Mouse (Mus musculus): ENCODE data around the gene 4930518I15Rik.
A peak's percentile ranks its signal among the peaks of the same experiment; 100 is the strongest.
"Not testable (repeated sequence)": the region's sequence is repeated elsewhere in the genome, so short reads cannot be mapped to it uniquely, and the experiment has no call there.

Gene 4930518I15Rik

DNA sequence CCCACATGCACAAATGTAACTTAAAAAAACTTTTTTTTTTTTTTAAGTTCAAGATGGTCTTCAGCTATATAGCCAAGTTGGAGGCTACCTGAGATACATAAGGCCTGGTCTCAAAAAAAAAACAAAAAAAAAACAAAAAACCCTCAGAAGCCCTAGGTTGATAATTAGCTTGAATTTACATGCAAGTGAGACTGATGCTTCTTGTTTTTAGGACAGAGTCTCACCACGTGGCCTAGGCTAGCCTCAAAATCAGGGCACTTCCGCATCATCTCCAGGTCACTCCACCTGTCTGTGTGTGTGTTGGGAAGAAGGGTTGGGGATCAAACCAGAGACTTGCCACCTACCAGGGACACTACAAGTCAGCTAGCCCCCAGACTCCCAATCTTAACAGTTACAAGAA, at the start of gene 4930518I15Rik:
4930518I15Rik (minus strand) TSS at position 112 of the 400 bp plus-strand sequence.
- no peak for DNase-seq

DNA sequence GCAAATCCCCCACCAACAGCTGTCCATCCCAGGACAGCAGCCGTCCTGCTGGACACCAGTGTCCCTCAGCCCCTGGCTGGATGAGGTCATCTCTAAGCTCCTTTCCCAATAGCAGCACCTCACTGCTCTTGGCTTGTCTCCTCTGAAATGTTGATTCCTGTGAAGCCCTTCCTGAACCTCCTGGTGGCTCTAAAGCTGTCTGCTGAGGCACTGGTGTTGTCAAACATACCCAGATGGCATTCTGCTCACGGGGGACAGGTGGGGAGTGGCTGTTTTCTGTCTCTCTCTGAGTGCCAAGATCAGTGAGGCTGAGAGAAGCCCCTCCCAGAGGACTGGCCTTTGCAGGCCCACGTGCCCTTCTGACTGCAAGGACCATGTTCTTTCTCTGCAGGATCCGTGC, 48.2 kb upstream of the 4930518I15Rik start:
- DNase-seq: peak; percentile 77 to 79

- DNase-seq: peak; percentile 85 to 90
Observed at GRCm38 (mm10) chr2:156904976-156905717, 47.4 kb upstream of the 4930518I15Rik start.

GRCm38 (mm10) chr2:156903367-156903766, 45.6 kb upstream of the 4930518I15Rik start:
- peak; percentile 54 to 61 for DNase-seq

- peak; percentile 68 to 74 for DNase-seq
Observed at GRCm38 (mm10) chr2:156902411-156902810, 44.7 kb upstream of the 4930518I15Rik start.

DNA sequence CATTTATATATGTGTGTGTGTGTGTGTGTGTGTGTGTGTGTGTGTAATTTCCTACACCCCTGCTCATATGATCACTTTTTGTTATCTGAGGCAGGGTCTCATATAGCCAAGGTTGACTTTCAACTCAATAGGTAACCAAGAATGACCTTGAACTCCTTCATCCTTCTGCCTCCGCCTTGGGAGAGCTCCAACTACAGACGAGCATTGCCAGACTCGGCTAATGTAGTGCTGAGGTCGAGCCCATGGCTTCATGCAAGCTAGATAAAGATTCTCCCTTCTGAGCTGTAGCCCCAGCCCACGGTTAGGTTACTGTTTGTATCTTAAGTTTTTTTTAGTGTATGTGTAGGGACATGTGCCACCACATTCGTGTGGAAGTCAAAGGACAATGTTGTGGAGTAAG, 44.1 kb upstream of the 4930518I15Rik start:
- peak; percentile 57 to 61 for DNase-seq

- DNase-seq: peak in 1 of 2 experiments; percentile 56
Observed at GRCm38 (mm10) chr2:156901344-156901743, 43.6 kb upstream of the 4930518I15Rik start.

GRCm38 (mm10) chr2:156899184-156899583, 41.4 kb upstream of the 4930518I15Rik start:
- DNase-seq: no peak

DNA sequence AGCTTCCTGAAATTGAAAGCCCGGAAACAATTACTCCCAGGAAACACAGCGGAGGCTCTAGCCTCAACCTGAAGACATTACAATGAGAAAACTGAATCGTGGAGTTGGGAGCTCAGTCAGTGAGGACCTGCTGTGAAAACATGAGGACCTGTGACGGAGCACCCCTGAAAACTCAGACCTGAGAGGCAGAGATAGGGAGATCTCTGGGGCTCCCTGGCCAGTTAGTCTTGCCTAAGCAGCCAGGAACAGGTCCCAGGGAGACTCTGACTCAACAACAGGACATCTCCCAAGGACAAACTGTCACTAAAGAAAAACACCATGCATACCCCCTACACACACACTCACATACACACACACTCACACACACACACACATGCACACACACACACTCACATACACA, 40.6 kb upstream of the 4930518I15Rik start:
- no peak for DNase-seq

- DNase-seq: no peak
Observed at GRCm38 (mm10) chr2:156897034-156897433, 39.3 kb upstream of the 4930518I15Rik start.

- DNase-seq: peak in 1 of 2 experiments; percentile 54
Observed at GRCm38 (mm10) chr2:156896384-156896914, 38.7 kb upstream of the 4930518I15Rik start.

- no peak for DNase-seq
Observed at GRCm38 (mm10) chr2:156894496-156895265, 36.9 kb upstream of the 4930518I15Rik start.

- DNase-seq: no peak
Observed at GRCm38 (mm10) chr2:156892821-156893220, 35.1 kb upstream of the 4930518I15Rik start.

DNA sequence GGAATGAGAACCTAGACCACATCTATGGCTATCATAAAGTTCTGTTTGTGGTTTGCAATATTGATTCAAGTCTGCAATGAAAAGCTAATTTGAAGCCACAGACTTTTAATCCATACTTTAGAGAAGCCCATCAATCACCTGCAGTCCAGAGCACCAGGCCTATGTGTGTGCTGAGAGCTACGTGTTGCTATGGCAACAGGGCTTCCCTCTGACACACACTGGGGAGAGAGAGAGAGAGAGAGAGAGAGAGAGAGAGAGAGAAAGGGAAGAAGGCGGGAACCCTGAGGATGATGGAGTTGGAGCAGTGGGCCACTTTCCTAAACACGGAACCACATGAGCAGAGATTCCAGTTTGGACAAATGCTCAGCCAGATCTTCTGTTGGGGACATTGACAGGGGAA, 34.5 kb upstream of the 4930518I15Rik start:
- no peak for DNase-seq

DNA sequence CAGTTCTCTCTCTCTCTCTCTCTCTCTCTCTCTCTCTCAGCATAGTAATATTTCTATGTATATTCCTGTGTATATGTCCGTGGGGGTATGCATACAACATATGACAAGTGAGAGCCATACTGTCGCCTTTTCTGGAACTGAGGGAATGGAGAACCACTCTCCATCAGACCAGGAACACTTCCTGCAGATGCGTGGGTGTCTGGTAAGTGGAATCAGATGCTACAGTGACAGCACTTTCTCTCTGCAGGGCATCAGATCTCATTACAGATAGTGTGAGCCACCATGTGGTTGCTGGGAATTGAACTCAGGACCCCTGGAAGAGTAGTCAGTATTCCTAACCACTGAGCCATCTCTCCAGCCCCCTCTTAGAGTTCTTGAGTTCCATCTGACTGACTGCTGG, 30.7 kb upstream of the 4930518I15Rik start:
- DNase-seq: no peak

DNA sequence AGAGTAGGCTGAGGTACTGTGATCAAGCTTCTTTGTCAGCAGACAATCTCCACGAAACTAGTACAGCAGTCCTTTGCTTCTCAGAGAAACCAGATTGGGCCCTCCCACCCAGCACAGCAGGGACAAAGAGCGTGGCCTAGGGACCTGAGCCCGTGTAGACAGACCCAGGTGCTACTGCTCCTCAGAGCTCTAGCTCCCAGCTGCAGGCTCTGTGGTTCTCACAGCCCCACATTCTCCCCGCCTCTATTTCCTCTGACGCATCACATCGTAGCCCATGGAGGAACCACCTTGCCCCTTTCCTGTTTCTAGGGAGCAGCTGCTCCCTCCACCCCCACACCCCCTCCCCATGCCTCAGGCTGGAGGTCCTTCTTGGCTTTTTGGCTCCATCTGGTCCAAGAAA, 29.3 kb upstream of the 4930518I15Rik start, which contains the start of gene Sla2:
Sla2 (minus strand) TSS at position 176 of the 400 bp plus-strand sequence.
- no peak for DNase-seq

DNA sequence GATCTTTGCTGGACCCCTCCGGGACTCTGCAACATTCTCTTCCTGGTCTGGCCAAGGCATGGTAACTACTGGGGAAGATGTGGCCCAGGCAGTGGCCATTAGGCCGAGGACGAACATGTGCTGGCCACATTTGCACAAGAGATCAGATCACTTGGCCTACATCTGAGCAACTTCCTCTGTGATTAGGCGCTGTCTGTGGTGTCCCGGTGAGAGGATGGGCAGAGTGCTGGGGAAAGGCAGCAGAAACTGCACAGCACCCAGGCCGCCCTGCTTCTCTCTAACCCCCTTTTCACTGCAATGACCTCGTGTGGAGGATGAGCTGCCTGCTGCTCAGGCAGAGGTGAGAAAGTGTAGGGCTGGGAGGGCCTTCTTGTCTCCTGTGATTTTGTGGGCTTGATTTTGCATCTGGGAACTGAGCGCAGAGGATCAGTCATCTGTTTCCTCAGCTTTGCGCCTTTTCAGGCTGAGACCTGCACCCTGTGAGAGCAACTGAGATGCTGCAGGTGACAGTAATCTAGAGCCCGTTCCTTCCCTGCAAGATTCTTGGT, 28.4 kb upstream of the 4930518I15Rik start:
- no peak for DNase-seq

DNA sequence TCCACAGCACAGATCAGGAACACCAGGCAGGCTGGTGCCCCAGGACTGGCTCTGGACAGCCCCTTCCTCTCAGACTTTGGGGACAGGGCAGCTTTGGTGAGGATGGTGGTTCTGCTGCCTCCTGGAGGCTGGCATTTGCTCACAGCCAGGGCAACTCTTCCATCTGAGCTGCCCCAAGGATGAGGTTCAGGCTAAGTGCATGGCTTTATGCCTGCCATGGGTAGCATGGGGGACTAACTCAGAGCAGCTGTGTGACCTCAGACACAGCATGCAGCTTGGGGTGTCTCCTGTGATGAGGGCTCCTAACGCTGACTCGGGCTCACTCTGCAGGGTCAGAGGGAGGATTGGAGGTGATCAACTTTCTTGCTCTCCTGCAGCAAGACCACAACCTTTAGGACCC, 27.9 kb upstream of the 4930518I15Rik start:
- DNase-seq: not testable (repeated sequence)

DNA sequence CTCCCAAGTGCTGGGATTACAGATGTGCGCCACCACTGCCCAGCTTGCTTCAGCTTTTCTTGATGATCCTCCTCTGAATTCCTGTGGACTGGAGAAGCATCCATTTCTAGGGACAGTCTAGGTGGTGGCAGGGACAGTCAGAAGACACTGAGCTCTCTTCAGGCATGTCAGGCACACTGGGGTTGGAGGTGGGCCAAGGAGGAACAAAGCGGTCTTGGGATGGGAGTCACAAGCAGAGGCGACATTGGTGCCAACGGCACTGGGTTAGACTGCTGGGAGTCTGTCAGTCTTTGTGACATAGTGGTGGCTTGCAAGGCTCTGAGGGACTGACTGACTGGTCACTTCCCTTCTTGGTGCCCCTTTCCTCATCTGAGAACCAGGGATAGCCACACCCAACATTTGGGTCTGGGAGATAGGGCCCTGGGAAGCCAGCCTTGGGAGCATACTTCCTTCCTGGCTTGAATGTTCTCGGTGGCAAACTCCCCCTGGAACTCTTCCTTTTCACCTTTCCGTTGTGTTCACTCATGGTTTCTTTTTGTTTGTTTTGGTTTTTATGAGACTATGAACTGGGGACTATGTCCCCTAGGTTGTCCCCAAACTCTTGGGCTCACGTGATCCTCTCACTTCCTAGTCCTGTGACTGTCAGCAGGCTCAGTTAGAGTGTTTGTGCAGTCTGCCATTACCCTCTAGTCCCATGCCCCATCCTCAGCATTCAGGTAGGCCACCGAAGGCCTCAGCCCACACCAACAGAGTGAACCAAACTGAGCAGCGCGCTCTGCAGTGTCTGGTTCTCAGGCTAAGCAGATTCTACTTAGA, 26.9 kb upstream of the 4930518I15Rik start:
- peak in 1 of 2 experiments; percentile 57 for DNase-seq

DNA sequence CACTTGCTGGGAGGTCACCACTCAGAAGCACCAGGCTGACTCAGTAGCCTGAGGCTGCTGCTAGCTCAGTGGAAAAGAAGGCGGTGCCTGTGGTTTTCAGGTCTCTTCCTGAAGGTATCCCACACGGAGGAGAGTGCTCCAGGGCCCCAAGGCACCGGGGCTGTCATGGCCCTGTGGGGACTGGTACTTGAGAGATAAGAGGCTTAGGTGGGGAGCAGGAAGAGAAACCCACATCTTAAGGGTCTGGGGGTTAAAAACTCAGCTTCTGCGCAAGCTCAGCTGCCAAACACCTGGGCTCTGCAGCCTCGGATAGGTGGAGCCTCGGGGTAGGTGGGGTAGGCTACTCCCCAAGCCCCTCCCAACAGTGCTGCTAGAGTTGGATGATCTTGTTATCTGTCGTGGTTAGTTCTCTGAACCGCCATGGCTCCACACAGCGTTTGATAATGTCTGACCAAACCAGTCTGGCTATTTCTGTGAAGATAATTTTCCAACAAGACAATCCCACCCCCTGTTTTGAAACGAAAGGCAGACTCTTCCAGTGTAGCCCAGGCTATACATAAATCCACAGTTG, 24.8 kb upstream of the 4930518I15Rik start:
- DNase-seq: no peak

GRCm38 (mm10) chr2:156879541-156879940, 21.8 kb upstream of the 4930518I15Rik start:
- no peak for DNase-seq

- no peak for DNase-seq
Observed at GRCm38 (mm10) chr2:156877726-156878125, 20.0 kb upstream of the 4930518I15Rik start.

Data from cerebellum, postnatal 14 days (tissue).